Mouse (Mus musculus) heart, adult 2 months (tissue): ENCODE results near the gene Gm17175.

Experiments used
- CTCF ChIP-seq: fragments of 200-600 bp; IDR thresholded peaks from 2 replicates; pipeline ENCODE4 v1.8.1; 2022; ENCODE audit warnings: antibody characterized with exemption, mild to moderate bottlenecking, moderate library complexity
- EP300 ChIP-seq: fragments of 200-500 bp; IDR thresholded peaks from 2 replicates; pipeline ENCODE4 v1.6.1; 2011; ENCODE audit warnings: low read depth, low read length, control low read depth; ENCODE audit not compliant: insufficient read depth
- POLR2A ChIP-seq: fragments of 200-500 bp; IDR thresholded peaks from 2 replicates; pipeline ENCODE4 v1.6.1; 2011; ENCODE audit warnings: mild to moderate bottlenecking, low read depth, low read length, control low read depth; ENCODE audit not compliant: insufficient read depth

DNA sequence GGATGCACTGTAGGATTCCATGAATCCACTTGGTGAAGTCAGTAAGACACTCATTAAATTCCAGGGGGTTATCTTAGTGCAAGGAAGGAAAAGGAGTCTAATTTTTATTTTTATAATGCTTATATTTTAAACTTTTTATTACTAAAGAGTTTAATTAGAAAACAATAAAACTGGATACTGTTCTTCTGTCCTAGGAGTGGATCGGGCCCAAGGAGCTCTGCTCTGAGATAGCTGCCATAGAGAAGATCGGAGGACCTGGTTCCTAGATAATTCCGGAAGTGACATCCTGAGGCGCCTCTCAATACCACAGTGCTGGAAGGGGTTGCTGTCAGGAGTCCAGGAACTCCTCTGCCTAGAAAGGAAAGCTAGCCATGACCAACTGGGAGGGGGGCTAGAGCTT is 21.4 kb downstream of the Gm17175 start, which contains the start of gene Gm5622:
- no peak for TF ChIP-seq CTCF
- TF ChIP-seq POLR2A, result no peak
- TF ChIP-seq EP300, result no peak
